Mouse (Mus musculus) ES-E14 (cell line): ENCODE data around the gene Nr2f1. TPM values are rescaled to one million over a fixed set of nuclear protein-coding genes. Genes with fewer than 3 reads are reported as not detected.

Experiments
- DNase-seq: peaks from one replicate; pipeline ENCODE4 v3.0.0-alpha.2; 2013; ENCODE audit warnings: low read depth, low spot score
- H3K27ac ChIP-seq: 2 replicates; pipeline ENCODE4 v1.5.1; 2012; ENCODE audit warnings: low read depth, mild to moderate bottlenecking, low read length, moderate library complexity, mixed read lengths; ENCODE audit not compliant: poor library complexity, insufficient read depth, severe bottlenecking
- H3K36me3 ChIP-seq: 2 replicates; pipeline ENCODE4 v1.6.1; 2012; ENCODE audit warnings: mild to moderate bottlenecking, low read length, moderate library complexity, mixed read lengths; ENCODE audit not compliant: control insufficient read depth, poor library complexity, insufficient read depth, severe bottlenecking
- H3K4me1 ChIP-seq, 2 experiments: fragments of 150-350 bp in 1 of 2; sonication (generic) in 1 of 2; 2 replicates each; pipeline ENCODE4 v1.6.1; 2012; ENCODE audit warnings: low read length in 2 of 2, mild to moderate bottlenecking in 1 of 2, mixed read lengths in 1 of 2; ENCODE audit not compliant: control insufficient read depth in 2 of 2, insufficient read depth in 2 of 2, poor library complexity in 1 of 2
- H3K4me3 ChIP-seq, 2 experiments: fragments of 150-350 bp in 1 of 2; sonication (generic) in 1 of 2; 2 replicates each; pipeline ENCODE4 v1.5.1; 2012; ENCODE audit warnings: low read length in 2 of 2, low read depth in 1 of 2, mild to moderate bottlenecking in 1 of 2, mixed read lengths in 1 of 2; ENCODE audit not compliant: insufficient read depth in 1 of 2, poor library complexity in 1 of 2, severe bottlenecking in 1 of 2
- H3K9ac ChIP-seq: 2 replicates; pipeline ENCODE4 v1.6.1; 2012; ENCODE audit warnings: low read depth, mild to moderate bottlenecking, low read length, mixed read lengths; ENCODE audit not compliant: poor library complexity, insufficient read depth, severe bottlenecking
- H3K9me3 ChIP-seq: fragments of 150-350 bp; sonication (generic); 2 replicates; pipeline ENCODE4 v1.6.1; 2012; ENCODE audit warnings: low read depth, mild to moderate bottlenecking, low read length; ENCODE audit not compliant: control insufficient read depth, insufficient read depth
- CHD2 ChIP-seq: IDR thresholded peaks from 2 replicates; pipeline ENCODE4 v1.6.1; 2014; ENCODE audit warnings: mild to moderate bottlenecking, low read depth, low read length, inconsistent platforms
- HCFC1 ChIP-seq: IDR thresholded peaks from 2 replicates; pipeline ENCODE4 v1.6.1; 2012; ENCODE audit warnings: low read length, inconsistent platforms, borderline replicate concordance; ENCODE audit not compliant: insufficient read depth
- MAFK ChIP-seq: IDR thresholded peaks from 2 replicates; pipeline ENCODE4 v1.6.1; 2014; ENCODE audit warnings: mild to moderate bottlenecking, low read depth, low read length, inconsistent platforms; ENCODE audit not compliant: insufficient read depth
- ZC3H11A ChIP-seq: IDR thresholded peaks from 2 replicates; pipeline ENCODE4 v1.6.1; 2012; ENCODE audit warnings: low read depth, mild to moderate bottlenecking, inconsistent platforms, low read length, borderline replicate concordance
- ZNF384 ChIP-seq: IDR thresholded peaks from 2 replicates; pipeline ENCODE4 v1.6.1; 2012; ENCODE audit warnings: low read depth, low read length, inconsistent platforms
- in situ Hi-C, 2 experiments: fragments of 600-800 bp; cut with MboI; formaldehyde crosslinking; loops; one replicate each; pipeline ENCODE4 v1.15.1; 2025; ENCODE audit warnings: low sequenced_read_pairs in 2 of 2, inconsistent platforms in 1 of 2; ENCODE audit not compliant: unreplicated experiment in 2 of 2
- total RNA-seq: library from RNA; depleted of rRNA; stranded (reverse); fragments of 300-350 nt; gene quantifications from 2 replicates; pipeline ENCODE4 v1.2.3, GENCODE M21; 2012

Nr2f1 gene
- total RNA-seq, 1 experiment: 1.9 TPM

DNA sequence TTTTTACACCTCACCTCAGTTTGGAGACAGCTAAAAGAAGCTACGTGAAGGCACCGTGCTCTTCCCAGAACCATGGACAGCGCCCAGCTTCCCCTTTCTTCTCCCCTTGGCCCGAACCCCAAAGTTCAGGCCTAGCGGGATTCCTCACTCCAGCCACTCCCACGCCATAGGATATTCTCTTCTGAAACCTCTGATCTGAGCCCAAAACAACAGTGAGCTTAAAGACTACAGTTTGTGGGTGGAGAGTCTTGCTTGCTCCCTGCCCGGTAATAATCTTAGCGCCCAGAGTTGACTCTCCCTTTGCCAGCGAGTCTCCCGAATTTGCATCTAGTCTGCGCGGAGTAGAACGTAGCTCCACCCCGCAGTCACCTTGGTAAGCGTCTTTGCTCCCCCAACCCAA is 28.2 kb downstream of the Nr2f1 start:
- peaks cover 0 to 1% of the 10 kb centered on the region in 2 experiments; a peak in 1 of 4 replicates for H3K4me1 ChIP-seq

DNA sequence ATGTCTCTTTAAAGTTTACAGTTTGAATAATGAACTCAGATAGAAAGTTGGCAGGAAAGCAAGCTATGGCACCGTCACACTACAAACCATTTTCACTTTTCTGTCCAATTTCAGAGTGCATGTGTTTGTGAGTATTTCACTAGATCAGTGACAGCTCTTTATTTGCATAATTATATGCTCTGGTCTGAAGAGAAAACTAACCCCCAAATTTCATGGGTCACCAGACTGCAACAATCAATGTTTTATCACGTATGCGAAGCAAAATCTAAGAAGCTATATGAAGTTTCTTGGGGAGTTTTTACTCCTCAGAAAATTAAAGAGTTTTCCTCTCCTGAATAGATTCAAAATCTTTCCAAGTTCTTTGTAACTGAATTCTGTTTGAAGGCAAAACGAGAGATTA is 31.4 kb downstream of the Nr2f1 start:
- in situ Hi-C loops: no loop called here

More for the DNA sequence above, 28.2 kb downstream of the Nr2f1 start:
- in situ Hi-C loops: no loop called here
- Histone ChIP-seq H3K9ac (no peak overlapping the region), H3K27ac (no peak overlapping the region), H3K4me3 (peak overlapping the region; percentile 31; a peak in 2 of 4 replicates), H3K9me3 (no peaks in the 10 kb centered on the region), H3K36me3 (no peaks in the 10 kb centered on the region)
- TF ChIP-seq ZC3H11A (no peak), ZNF384 (no peak), MAFK (no peak)
- DNase-seq: peak; percentile 35

DNA sequence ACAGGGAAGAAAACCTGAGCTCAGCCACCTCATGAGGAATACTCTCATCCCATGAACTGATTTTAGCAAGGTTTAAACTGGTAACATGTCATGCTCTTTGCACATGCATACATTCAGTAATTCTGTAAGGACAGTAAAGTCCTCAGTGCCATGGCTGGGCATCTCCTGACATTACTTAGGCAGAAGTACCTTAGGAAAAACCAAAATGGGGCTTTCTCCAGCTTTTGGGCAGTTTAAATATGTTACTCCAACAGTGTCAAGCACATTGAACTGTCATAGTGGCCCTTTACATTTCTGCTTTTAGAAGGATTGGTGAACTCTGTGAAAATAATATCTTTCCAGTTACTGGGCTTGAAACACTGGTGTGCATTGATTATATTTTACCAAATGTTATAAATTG is 34.6 kb downstream of the Nr2f1 start:
- H3K36me3 ChIP-seq: no peaks in the 10 kb centered on the region
- no peak overlapping the region for H3K27ac ChIP-seq
- no peaks in the 10 kb centered on the region for H3K9me3 ChIP-seq
- DNase-seq: no peak
- no peak overlapping the region for H3K4me3 ChIP-seq
- in situ Hi-C loops: no loop called here
- no peaks in the 10 kb centered on the region for H3K4me1 ChIP-seq
- TF ChIP-seq CHD2: no peak
- TF ChIP-seq ZNF384: no peak
- no peak for TF ChIP-seq ZC3H11A
- TF ChIP-seq HCFC1: no peak
- no peak for TF ChIP-seq MAFK
- no peak overlapping the region for H3K9ac ChIP-seq

More for the DNA sequence above, 31.4 kb downstream of the Nr2f1 start:
- TF ChIP-seq CHD2 (no peak), MAFK (no peak), ZNF384 (no peak), ZC3H11A (no peak), HCFC1 (no peak)
- Histone ChIP-seq H3K9ac (no peak overlapping the region), H3K9me3 (no peaks in the 10 kb centered on the region), H3K27ac (no peak overlapping the region), H3K4me1 (peaks cover 0 to 1% of the 10 kb centered on the region in 2 experiments; a peak in 1 of 4 replicates), H3K36me3 (no peaks in the 10 kb centered on the region), H3K4me3 (no peak overlapping the region)
- DNase-seq: no peak

DNA sequence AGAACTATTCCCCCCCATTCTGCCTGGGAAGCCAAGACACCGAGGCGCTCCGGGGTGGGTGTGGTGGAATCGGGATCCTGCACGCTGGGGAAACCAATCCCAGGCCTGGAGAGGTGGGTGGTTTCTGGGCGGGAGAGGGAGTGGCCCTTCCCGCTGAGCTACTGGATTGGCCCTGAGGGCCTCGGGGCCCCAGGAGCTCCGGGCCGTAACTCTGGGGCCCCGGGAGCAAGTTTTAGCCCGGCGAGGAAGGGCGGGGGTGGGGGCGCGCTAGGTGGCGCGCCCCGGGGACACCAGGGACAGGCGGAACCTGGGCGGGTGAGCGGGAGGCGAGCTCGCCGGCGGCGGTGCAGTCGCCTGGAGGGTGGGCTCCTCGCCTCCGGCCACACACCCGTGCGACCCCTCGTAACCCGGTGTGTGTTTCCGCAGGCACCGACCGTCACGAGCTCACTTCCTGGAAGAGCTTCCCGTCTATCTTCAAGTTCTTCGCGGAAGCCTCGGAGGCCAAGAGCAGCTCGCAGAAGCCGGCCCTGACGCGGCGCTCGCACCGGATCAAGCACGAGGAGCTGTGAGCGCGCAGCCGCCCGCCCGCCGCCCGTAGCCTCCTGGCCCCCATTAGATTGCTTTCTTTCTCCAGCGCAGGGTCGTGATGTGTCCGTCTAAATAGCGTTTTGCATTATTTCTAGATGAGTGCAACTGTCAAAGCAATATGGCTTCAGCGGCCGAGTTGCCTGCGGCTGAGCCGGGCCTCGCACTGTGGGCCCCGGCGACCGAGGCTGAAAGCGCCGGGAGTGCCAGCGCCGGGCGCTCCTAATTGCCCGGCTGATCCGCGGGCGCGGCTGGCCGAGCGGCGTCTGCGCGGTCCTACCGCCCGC is 36.2 kb downstream of the Nr2f1 start:
- H3K9me3 ChIP-seq: no peaks in the 10 kb centered on the region
- H3K36me3 ChIP-seq: no peaks in the 10 kb centered on the region
- no peak overlapping the region for H3K27ac ChIP-seq
- H3K4me1 ChIP-seq: no peaks in the 10 kb centered on the region
- H3K9ac ChIP-seq: peak overlapping the region; percentile 51
- peak; percentile 74 for DNase-seq
- TF ChIP-seq ZC3H11A (no peak), ZNF384 (no peak), MAFK (no peak), HCFC1 (no peak), CHD2 (no peak)
- in situ Hi-C loops: no loop called here
- H3K4me3 ChIP-seq: peak overlapping the region; percentile 66 to 79

DNA sequence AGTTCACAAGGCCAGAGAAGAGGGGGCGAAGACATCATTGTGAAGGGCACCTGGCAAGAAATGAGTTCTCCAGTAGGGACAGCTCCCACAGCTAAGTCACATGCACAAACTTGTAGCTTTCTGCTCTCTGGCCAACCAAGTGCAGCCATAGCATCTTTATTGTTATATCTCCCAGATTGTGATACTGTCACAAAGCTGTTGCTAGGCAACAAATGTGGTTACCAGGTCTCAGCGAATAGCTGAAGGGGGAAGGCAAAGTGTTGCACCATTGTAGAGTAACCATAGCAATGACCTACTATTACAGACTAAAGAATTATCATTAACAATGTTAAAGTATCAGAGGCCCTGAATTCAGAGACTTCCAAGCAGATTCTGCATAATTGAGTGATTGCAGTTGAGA is 37.4 kb downstream of the Nr2f1 start:
- DNase-seq: no peak
- Histone ChIP-seq H3K9ac (no peak overlapping the region), H3K9me3 (no peaks in the 10 kb centered on the region), H3K4me1 (no peaks in the 10 kb centered on the region), H3K4me3 (no peak overlapping the region), H3K36me3 (no peaks in the 10 kb centered on the region), H3K27ac (no peak overlapping the region)
- TF ChIP-seq MAFK (no peak), ZC3H11A (no peak), HCFC1 (no peak), ZNF384 (no peak), CHD2 (no peak)
- in situ Hi-C loops: no loop called here
